In genomic region chr7:66970235-66970634, GRCm38 (mm10) we compare ENCODE assay signal across 17 mouse cellular contexts.
A peak's percentile ranks its signal among the peaks of the same experiment; 100 is the strongest.
DNase-seq lines count a peak whose midpoint lies in the region.
"Had no signal": no experiment of that assay in that cellular context is flagged by ENCODE, and none has a peak within 500 bp of the region (broad histone marks: within the 10 kb centered on the region; RNA-seq: fewer than 3 reads in every experiment).

No protein-coding gene starts in this region.

- H3K36me3 ChIP-seq in heart, embryonic 10.5 days = no peaks in the 10 kb centered on the region
- no peaks in the 10 kb centered on the region for H3K36me3 ChIP-seq in limb, embryonic 10.5 days
- H3K36me3 ChIP-seq: embryonic facial prominence, embryonic 15.5 days; forebrain, embryonic 10.5 days; heart, embryonic 13.5 days; hindbrain, embryonic 12.5 days had no signal

- WGBS in heart, embryonic 10.5 days = 54% methylated on average over 2 of the region's 2 CpGs
- WGBS in limb, embryonic 10.5 days = 81% methylated on average over 2 of the region's 2 CpGs

- no peaks in the 10 kb centered on the region for H3K27me3 ChIP-seq in heart, embryonic 10.5 days (ENCODE audit: insufficient read depth, poor library complexity, severe bottlenecking)
- H3K27me3 ChIP-seq in limb, embryonic 10.5 days (ENCODE audit: low read depth, poor library complexity, severe bottlenecking) = no peaks in the 10 kb centered on the region
- H3K27me3 ChIP-seq: embryonic facial prominence, embryonic 15.5 days; heart, embryonic 13.5 days; hindbrain, embryonic 12.5 days had no signal

- no peak overlapping the region for H3K27ac ChIP-seq in heart, embryonic 10.5 days
- H3K27ac ChIP-seq in limb, embryonic 10.5 days = peak overlapping the region; percentile 83
- H3K27ac ChIP-seq: embryonic facial prominence, embryonic 15.5 days; forebrain, embryonic 10.5 days; gastrocnemius, adult 2 months; hindbrain, embryonic 12.5 days had no signal

- H3K4me1 ChIP-seq in heart, embryonic 10.5 days = peaks cover 58% of the 10 kb centered on the region
- peaks cover 68% of the 10 kb centered on the region for H3K4me1 ChIP-seq in limb, embryonic 10.5 days

- no peaks in the 10 kb centered on the region for H3K9me3 ChIP-seq in heart, embryonic 10.5 days
- no peaks in the 10 kb centered on the region for H3K9me3 ChIP-seq in limb, embryonic 10.5 days (replicated peaks)
- H3K9me3 ChIP-seq: embryonic facial prominence, embryonic 15.5 days; forebrain, embryonic 10.5 days; heart, embryonic 13.5 days; hindbrain, embryonic 12.5 days had no signal

- DNase-seq in adrenal gland, postnatal 25 days = peak; percentile 27
- DNase-seq in adrenal gland, adult 18-20 months (ENCODE audit: low spot score in 2 of 2) = no peak
- peak; percentile 1 for DNase-seq in heart, postnatal 4 days
- DNase-seq in heart, embryonic 10.5 days (ENCODE audit: low spot score) = no peak
- no peak for DNase-seq in limb, embryonic 10.5 days (ENCODE audit: low spot score)
- DNase-seq in right cerebral cortex, postnatal 36 days (ENCODE audit: low spot score in 2 of 2) = no peak
- DNase-seq: cerebellum, adult 8-10 months; cerebellum, postnatal 14 days; embryo, embryonic 11 days; gastrocnemius, adult 2 months; gastrocnemius, postnatal 25 days; heart, postnatal 36 days had no signal

- H3K4me3 ChIP-seq in heart, embryonic 10.5 days = no peak overlapping the region
- H3K4me3 ChIP-seq in limb, embryonic 10.5 days = no peak overlapping the region
- H3K4me3 ChIP-seq: embryonic facial prominence, embryonic 15.5 days; erythroblast, embryonic 14.5 days; forebrain, embryonic 10.5 days; gastrocnemius, adult 2 months; heart, embryonic 13.5 days; hindbrain, embryonic 12.5 days had no signal

Comparison
In these comparisons a context has a peak if more than half of its experiments do, and no peak if none do; other contexts are left out.
1. DNase-seq: peak in adrenal gland, postnatal 25 days (single experiment) and heart, postnatal 4 days (single experiment); none in adrenal gland, adult 18-20 months (0 of 2), heart, embryonic 10.5 days (single experiment), limb, embryonic 10.5 days (single experiment) and right cerebral cortex, postnatal 36 days (0 of 2).